Mouse (Mus musculus): ENCODE results near the gene Plcd3.

- TF ChIP-seq CTCF (IDR thresholded peaks at IDR 0.05; ENCODE audit: control insufficient read depth, insufficient read depth, insufficient read length) (no peak), USF1 (IDR thresholded peaks at IDR 0.05; ENCODE audit: low read depth) (no peak)
Measured at GRCm38 (mm10) chr11:103095107-103095670, 6.3 kb downstream of the Plcd3 start.
